Mouse (Mus musculus) limb, embryonic 11.5 days (tissue): ENCODE data around the gene Zfp709. TPM values are rescaled to one million over a fixed set of nuclear protein-coding genes. Genes with fewer than 3 reads are reported as not detected.
A peak's percentile ranks its signal among the peaks of the same experiment; 100 is the strongest.
"Not testable (repeated sequence)": the region's sequence is repeated elsewhere in the genome, so short reads cannot be mapped to it uniquely, and the experiment has no call there.

ENCODE experiments used
- ATAC-seq: fragments of 200-750 bp; cut with Nextera tagmentation; 2 replicates; pipeline ENCODE4 v1.8.0; 2017; ENCODE audit warnings: low read depth; ENCODE audit not compliant: insufficient number of reproducible peaks, low FRiP score, low TSS enrichment
- DNase-seq: peaks from one replicate; pipeline ENCODE4 v3.0.0-alpha.2; 2015; ENCODE audit warnings: low spot score
- H3K27ac ChIP-seq: fragments of 300-500 bp; sonication (generic); replicated peaks from 2 replicates; pipeline ENCODE4 v1.5.1; 2014; ENCODE audit warnings: low read depth, mild to moderate bottlenecking, low read length
- H3K27me3 ChIP-seq: fragments of 300-500 bp; sonication (generic); 2 replicates; pipeline ENCODE4 v1.6.1; 2014; ENCODE audit warnings: mild to moderate bottlenecking, low read length, mixed read lengths; ENCODE audit not compliant: control insufficient read depth, insufficient read depth
- H3K36me3 ChIP-seq: fragments of 300-500 bp; sonication (generic); 2 replicates; pipeline ENCODE4 v1.6.1; 2014; ENCODE audit warnings: mild to moderate bottlenecking, low read length, moderate library complexity, mixed read lengths; ENCODE audit not compliant: control insufficient read depth, insufficient read depth
- H3K4me1 ChIP-seq: fragments of 300-500 bp; sonication (generic); 2 replicates; pipeline ENCODE4 v1.6.1; 2014; ENCODE audit warnings: low read length, mixed read lengths; ENCODE audit not compliant: control insufficient read depth, insufficient read depth
- H3K4me2 ChIP-seq: fragments of 300-500 bp; sonication (generic); 2 replicates; pipeline ENCODE4 v1.6.1; 2014; ENCODE audit warnings: low read depth, mild to moderate bottlenecking, moderate library complexity; ENCODE audit not compliant: severe bottlenecking
- H3K4me3 ChIP-seq: fragments of 300-500 bp; sonication (generic); 2 replicates; pipeline ENCODE4 v1.5.1; 2014; ENCODE audit warnings: low read depth, low read length
- H3K9ac ChIP-seq: fragments of 300-500 bp; sonication (generic); 2 replicates; pipeline ENCODE4 v1.6.1; 2014; ENCODE audit warnings: mild to moderate bottlenecking, low read length
- H3K9me3 ChIP-seq: fragments of 300-500 bp; sonication (generic); 2 replicates; pipeline ENCODE4 v1.6.1; 2016; ENCODE audit warnings: low read length; ENCODE audit not compliant: control insufficient read depth
- WGBS: fragments of 180-500 bp; shearing (Covaris S2); extraction: QIAGEN DNeasy Blood & Tissue Kit; methylation state at CpG from one replicate; pipeline ENCODE4 v1.1.7; 2014; 5-methylcytosine and 5-hydroxymethylcytosine counted together
- polyA plus RNA-seq: library from polyadenylated mRNA; unstranded; fragments of >200 nt; fragmentation: Nextera tagmentation; extraction: Ambion mirVana; gene quantifications from 2 replicates; pipeline ENCODE4 v1.2.1, GENCODE M21; 2014

Gene Zfp709
- 4.2 and 4.5 TPM in 2 replicates for polyA plus RNA-seq

DNA sequence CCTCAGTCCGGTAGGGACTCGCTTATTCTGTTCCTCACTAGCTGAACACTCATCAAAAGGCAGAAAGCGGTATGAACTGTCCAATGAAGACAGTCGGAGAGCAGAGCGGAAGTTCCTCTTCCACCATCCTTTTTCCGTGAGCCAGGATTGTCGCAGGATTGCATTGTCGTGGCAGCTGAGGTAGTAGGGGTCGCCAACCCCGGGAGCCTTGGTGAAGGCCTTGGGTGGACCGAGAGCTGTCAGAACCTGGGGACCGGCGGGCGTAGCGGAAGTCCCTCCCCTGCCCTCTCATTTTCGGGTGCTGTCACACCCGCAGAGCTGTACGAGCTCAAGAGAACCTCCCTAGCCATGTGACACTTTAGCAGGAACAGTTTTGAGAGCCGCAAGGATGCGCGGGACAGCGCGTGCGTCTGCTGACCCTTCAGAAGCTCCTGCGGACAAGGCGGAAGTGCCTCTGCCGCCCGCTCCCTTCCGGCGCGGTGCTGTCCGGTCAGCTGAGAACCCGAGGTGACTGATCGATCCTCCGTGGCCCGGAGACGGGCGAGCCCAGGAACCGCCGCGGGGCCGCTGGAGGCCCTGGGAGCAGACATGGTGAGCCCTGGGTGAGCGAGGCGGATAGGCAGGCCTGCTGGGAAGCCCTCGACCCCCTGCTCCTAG is at the start of gene Zfp709:
Gene Zfp709, plus strand, starts transcription at position 402 of the 657 bp plus-strand sequence.
- Histone ChIP-seq H3K9me3 (peaks cover 3% of the 10 kb centered on the region; the same call in 1 of the 2 replicates), H3K9ac (peak within 1 kb of the TSS; percentile 91), H3K27ac (no peak within 1 kb of the TSS), H3K4me3 (peak within 1 kb of the TSS; percentile 61), H3K36me3 (peaks cover 8% of the 10 kb centered on the region; the same call in 1 of the 2 replicates), H3K4me1 (no peaks in the 10 kb centered on the region), H3K27me3 (no peaks in the 10 kb centered on the region), H3K4me2 (peak within 1 kb of the TSS; percentile 91)
- 8% methylated on average over 45 of the region's 45 CpGs for WGBS
- ATAC-seq (peak; percentile 87), DNase-seq (peak; percentile 68)

DNA sequence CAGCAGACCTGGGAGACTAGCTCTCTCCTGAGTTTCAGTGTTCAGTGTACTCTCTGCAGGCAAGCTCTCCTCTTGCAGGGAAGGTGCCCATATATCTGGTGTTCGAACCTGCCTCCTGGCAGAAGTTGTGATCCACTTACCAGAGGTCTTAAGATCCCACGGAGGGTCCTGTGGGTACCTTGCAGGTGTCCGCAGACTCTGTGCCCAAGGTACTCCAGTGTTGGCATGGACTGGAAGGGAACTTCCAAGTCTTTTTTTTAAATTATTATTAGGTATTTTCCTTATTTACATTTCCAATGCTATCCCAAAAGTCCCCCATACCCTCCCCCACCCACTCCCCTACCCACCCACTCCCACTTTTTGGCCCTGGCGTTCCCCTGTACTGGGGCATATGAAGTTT is 43.6 kb upstream of the Zfp709 start:
- 0 out of 2 replicates have a peak, but pooled peaks have one; percentile 47 for ATAC-seq
- 86% methylated on average over 4 of the region's 4 CpGs for WGBS
- H3K9me3 ChIP-seq, DNase-seq, H3K9ac ChIP-seq, H3K27ac ChIP-seq, H3K36me3 ChIP-seq, H3K4me3 ChIP-seq, H3K4me1 ChIP-seq, H3K4me2 ChIP-seq, H3K27me3 ChIP-seq: not testable (repeated sequence)

DNA sequence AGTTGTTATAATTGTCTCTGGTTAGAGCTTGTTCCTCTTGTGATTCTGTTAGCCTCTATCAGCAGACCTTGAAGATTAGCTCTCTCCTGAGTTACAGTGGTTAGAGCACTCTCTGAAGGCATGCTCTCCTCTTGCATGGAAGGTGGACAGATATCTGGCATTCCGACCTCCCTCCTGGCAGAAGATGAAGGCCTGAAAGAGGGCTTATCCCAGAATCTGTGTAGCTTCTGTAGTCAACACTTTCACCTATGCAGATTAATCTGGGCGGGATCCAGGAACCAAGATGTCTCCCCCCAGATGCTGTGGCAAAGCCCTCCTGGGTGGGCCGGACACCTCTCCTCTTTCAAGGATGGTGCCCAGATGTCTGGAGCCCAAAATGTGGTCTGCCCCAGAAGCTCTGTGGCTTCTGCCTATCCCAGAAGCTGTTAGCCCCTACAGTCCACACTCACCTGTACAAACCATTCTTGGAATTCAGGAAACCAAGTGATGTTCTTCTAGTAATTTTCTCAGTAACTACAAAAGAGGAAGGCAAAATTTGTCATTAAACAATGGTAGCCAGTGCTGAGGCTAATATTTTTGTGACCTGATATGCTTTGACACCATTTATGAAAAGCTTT is 40.5 kb upstream of the Zfp709 start:
- not testable (repeated sequence) for DNase-seq, H3K9me3 ChIP-seq, H3K4me2 ChIP-seq, H3K27ac ChIP-seq, H3K4me1 ChIP-seq, H3K27me3 ChIP-seq, H3K36me3 ChIP-seq, H3K4me3 ChIP-seq, ATAC-seq, H3K9ac ChIP-seq
- 90% methylated on average over 3 of the region's 3 CpGs for WGBS

DNA sequence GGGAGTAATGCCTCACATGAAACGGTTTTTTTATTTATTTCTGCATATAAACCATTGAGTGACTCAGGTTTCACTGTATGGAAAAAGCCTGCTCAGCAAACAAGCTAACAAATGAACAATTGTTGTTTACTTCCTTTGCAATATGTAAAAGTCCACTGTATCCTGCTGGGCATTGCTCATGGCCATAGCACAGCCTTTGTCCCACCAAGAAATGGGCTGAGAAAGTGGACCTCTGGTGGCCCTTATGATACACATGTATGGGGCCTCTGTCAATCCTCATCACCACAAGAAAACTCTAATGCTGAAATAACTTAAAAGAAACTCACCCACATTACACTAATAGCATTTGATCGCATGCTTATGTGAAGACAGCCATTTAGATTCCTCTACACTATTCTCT is 39.3 kb upstream of the Zfp709 start:
- H3K36me3 ChIP-seq, H3K9me3 ChIP-seq, ATAC-seq, H3K4me1 ChIP-seq, H3K27me3 ChIP-seq, H3K27ac ChIP-seq, H3K4me2 ChIP-seq, DNase-seq, H3K9ac ChIP-seq, H3K4me3 ChIP-seq: not testable (repeated sequence)
- 76% methylated on average over 2 of the region's 2 CpGs for WGBS

DNA sequence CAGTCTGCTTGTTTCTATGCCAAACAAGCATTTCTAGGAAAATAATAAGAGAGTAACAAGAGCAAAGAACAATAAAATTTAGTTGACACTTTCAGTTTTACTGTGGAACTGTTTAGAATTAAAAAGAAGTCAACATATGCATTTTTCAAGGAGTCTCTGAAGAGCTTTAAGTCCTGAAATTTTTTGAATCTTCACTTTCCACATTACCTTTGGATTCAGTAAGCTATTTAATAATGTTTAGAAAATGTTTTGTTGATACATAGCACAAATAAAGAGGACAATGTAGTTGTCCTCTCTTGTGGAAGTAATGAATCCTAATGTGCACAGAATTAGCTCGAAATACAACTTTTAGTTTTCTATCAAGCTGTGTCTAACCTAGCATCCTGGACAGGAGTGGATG is 37.4 kb upstream of the Zfp709 start:
- H3K9ac ChIP-seq, DNase-seq, H3K27me3 ChIP-seq, H3K4me2 ChIP-seq, H3K4me1 ChIP-seq, H3K36me3 ChIP-seq, ATAC-seq, H3K9me3 ChIP-seq, H3K27ac ChIP-seq, H3K4me3 ChIP-seq: not testable (repeated sequence)
- WGBS, result 79% methylated on average over 1 of the region's 1 CpGs

DNA sequence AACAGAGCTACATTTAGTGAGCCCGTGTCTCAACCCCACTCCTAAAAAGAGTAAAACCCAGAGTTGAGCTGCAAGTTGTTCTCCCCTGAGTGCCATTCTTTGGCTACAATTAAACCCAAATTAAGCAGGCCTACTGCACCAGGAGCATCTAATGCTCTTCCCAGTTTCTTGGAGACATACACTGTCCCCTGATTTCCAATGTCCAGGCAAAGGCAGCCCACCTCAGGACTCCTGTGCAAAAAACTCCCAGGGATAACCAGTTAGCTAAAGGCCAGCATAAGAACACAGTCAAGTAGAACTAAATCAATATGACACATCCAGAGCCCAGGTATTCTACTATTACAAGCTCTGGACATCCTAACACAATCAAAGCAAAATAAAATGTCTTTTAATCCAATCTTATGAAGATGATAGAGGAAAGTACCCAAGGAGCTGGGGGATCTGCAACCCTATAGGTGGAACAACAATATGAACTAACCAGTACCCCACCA is 35.8 kb upstream of the Zfp709 start:
- ATAC-seq, result peak; percentile 41; the same call in 1 of the 2 replicates
- not testable (repeated sequence) for H3K9ac ChIP-seq

DNA sequence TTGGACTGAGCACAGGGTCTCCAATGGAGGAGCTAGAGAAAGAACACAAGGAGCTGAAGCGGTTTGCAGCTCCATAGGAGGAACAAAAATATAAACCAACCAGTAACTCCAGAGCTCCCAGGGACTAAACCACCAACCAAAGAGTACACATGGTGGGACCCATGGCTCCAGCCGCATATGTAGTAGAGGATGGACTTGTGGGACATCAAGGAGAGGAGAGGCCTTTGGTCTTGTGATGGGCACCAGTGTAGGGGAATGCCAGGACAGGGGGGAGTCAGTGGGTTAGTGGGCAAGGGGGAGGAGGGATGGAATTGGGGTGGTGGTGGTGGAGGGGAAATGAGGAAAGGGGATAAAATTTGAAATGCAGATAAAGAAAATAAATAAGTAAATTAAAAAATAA is 35.1 kb upstream of the Zfp709 start:
- not testable (repeated sequence) for H3K27me3 ChIP-seq, H3K36me3 ChIP-seq, H3K27ac ChIP-seq, H3K9me3 ChIP-seq, H3K4me3 ChIP-seq, H3K4me1 ChIP-seq, H3K9ac ChIP-seq, H3K4me2 ChIP-seq, DNase-seq
- 0 out of 2 replicates have a peak, but pooled peaks have one; percentile 63 for ATAC-seq
- WGBS, result 88% methylated on average over 2 of the region's 2 CpGs

More for the DNA sequence above, 35.8 kb upstream of the Zfp709 start:
- H3K4me1 ChIP-seq, H3K4me3 ChIP-seq, DNase-seq, H3K4me2 ChIP-seq, H3K27me3 ChIP-seq, H3K9me3 ChIP-seq, H3K36me3 ChIP-seq, H3K27ac ChIP-seq: not testable (repeated sequence)
- WGBS, result 80% methylated on average over 1 of the region's 1 CpGs

DNA sequence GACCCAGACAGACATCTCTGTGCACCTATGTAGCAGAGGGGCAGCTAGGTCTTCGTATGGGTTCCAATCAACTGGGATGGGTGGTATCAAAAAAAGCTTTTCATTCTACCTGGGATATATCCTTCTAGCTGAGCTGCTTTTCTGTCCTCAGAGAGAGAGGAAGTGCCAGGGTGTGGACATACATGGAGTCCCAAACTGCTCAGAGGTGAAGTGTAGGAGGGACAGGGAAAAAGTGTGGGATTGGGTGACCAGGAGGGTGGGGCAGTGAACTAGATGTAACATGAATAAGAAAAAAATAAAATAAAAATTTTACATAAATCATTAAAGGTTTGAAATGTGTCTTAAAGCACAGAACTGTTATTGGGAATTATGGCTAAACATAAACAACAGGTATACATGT is 30.8 kb upstream of the Zfp709 start:
- H3K9me3 ChIP-seq, H3K27ac ChIP-seq, H3K9ac ChIP-seq, H3K27me3 ChIP-seq, H3K4me1 ChIP-seq, H3K36me3 ChIP-seq, H3K4me2 ChIP-seq, H3K4me3 ChIP-seq, DNase-seq: not testable (repeated sequence)
- peak; percentile 61 for ATAC-seq
- 89% methylated on average over 1 of the region's 1 CpGs for WGBS
